Mouse (Mus musculus): ENCODE results near the gene Armc7.

- TF ChIP-seq CTCF (IDR thresholded peaks at IDR 0.05; ENCODE audit: low read depth) = no peak
- TF ChIP-seq EP300 (IDR thresholded peaks at IDR 0.05; ENCODE audit: low read depth) = no peak
Measured at GRCm38 (mm10) chr11:115472183-115472582, 3.3 kb upstream of the Armc7 start.

All from heart, postnatal 0 days (tissue).